Mouse (Mus musculus) neural tube, embryonic 13.5 days (tissue): ENCODE data around the gene C9orf72. TPM values are rescaled to one million over a fixed set of nuclear protein-coding genes. Genes with fewer than 3 reads are reported as not detected.

Source experiments
- ATAC-seq: fragments of 200-750 bp; cut with Nextera tagmentation; 2 replicates; pipeline ENCODE4 v1.8.0; 2017; ENCODE audit warnings: low read depth, mild to moderate bottlenecking, moderate TSS enrichment, moderate library complexity
- H3K27ac ChIP-seq: fragments of 300-500 bp; sonication (generic); replicated peaks from 2 replicates; pipeline ENCODE4 v1.5.1; 2015; ENCODE audit warnings: moderate library complexity, mild to moderate bottlenecking, inconsistent platforms
- H3K27me3 ChIP-seq: fragments of 300-500 bp; sonication (generic); 2 replicates; pipeline ENCODE4 v1.6.1; 2015; ENCODE audit warnings: mild to moderate bottlenecking, inconsistent platforms
- H3K36me3 ChIP-seq: fragments of 300-500 bp; sonication (generic); 2 replicates; pipeline ENCODE4 v1.6.1; 2015; ENCODE audit warnings: mild to moderate bottlenecking, inconsistent platforms
- H3K4me1 ChIP-seq: fragments of 300-500 bp; sonication (generic); replicated peaks from 2 replicates; pipeline ENCODE4 v1.6.1; 2015; ENCODE audit warnings: inconsistent platforms
- H3K4me2 ChIP-seq: fragments of 300-500 bp; sonication (generic); 2 replicates; pipeline ENCODE4 v1.6.1; 2015; ENCODE audit warnings: inconsistent platforms, mild to moderate bottlenecking, moderate library complexity
- H3K4me3 ChIP-seq: fragments of 300-500 bp; sonication (generic); 2 replicates; pipeline ENCODE4 v1.5.1; 2015; ENCODE audit warnings: mild to moderate bottlenecking, inconsistent platforms
- H3K9ac ChIP-seq: fragments of 300-500 bp; sonication (generic); 2 replicates; pipeline ENCODE4 v1.6.1; 2015; ENCODE audit warnings: moderate library complexity, mild to moderate bottlenecking, inconsistent platforms
- H3K9me3 ChIP-seq: fragments of 300-500 bp; sonication (generic); 2 replicates; pipeline ENCODE4 v1.6.1; 2016; ENCODE audit warnings: inconsistent platforms
- WGBS: fragments of 180-500 bp; shearing (Covaris S2); methylation state at CpG from one replicate; pipeline ENCODE4 v1.1.7; 2015; 5-methylcytosine and 5-hydroxymethylcytosine counted together
- polyA plus RNA-seq: library from polyadenylated mRNA; unstranded; fragments of >200 nt; fragmentation: Nextera tagmentation; extraction: Ambion mirVana; gene quantifications from 2 replicates; pipeline ENCODE4 v1.2.1, GENCODE M21; 2015

Gene C9orf72
- polyA plus RNA-seq, 1 experiment from 2014 or later = 44.5 TPM

GRCm38 (mm10) chr4:35221903-35222302 is 4.1 kb downstream of the C9orf72 start:
- no peak overlapping the region for H3K4me2 ChIP-seq
- no peaks in the 10 kb centered on the region for H3K9me3 ChIP-seq
- no peak for ATAC-seq
- WGBS = 51% methylated on average over 4 of the region's 4 CpGs
- peaks cover 27% of the 10 kb centered on the region for H3K4me1 ChIP-seq
- H3K9ac ChIP-seq = no peak overlapping the region
- peaks cover 10% of the 10 kb centered on the region; the same call in 1 of the 2 replicates for H3K36me3 ChIP-seq
- no peak overlapping the region for H3K4me3 ChIP-seq
- no peak overlapping the region for H3K27ac ChIP-seq
- H3K27me3 ChIP-seq = no peaks in the 10 kb centered on the region

DNA sequence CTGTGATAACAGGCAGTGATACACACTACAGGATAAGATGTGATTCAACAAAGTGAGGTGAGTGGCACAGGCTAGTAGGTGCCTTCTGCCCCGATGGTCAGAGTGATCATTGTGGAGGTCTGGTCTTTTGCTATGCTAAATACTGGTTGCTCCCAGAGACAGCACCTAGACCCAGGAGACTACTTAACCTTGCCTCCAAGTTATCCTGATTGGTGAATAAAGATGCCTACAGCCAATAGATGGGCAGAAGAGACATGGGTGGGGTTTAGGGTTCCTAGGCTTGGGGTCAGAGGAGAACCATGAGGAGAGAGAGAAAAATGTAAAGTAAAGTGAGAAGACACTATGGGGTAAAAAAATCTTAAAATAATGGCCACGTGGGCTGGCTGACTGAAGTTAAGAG is 4.8 kb downstream of the C9orf72 start:
- H3K4me2 ChIP-seq = no peak overlapping the region
- 27% methylated on average over 2 of the region's 2 CpGs for WGBS
- no peaks in the 10 kb centered on the region for H3K27me3 ChIP-seq
- H3K4me3 ChIP-seq = no peak overlapping the region
- no peaks in the 10 kb centered on the region for H3K9me3 ChIP-seq
- H3K4me1 ChIP-seq = peaks cover 25% of the 10 kb centered on the region
- H3K27ac ChIP-seq = no peak overlapping the region
- no peak for ATAC-seq
- peaks cover 13% of the 10 kb centered on the region for H3K36me3 ChIP-seq
- H3K9ac ChIP-seq = no peak overlapping the region

- WGBS = 83% methylated on average over 6 of the region's 6 CpGs
- no peak overlapping the region for H3K4me3 ChIP-seq
- no peak overlapping the region for H3K4me2 ChIP-seq
- H3K36me3 ChIP-seq = peaks cover 22% of the 10 kb centered on the region
- H3K4me1 ChIP-seq = peaks cover 25% of the 10 kb centered on the region
- ATAC-seq = no peak
- no peak overlapping the region for H3K9ac ChIP-seq
- H3K27me3 ChIP-seq = no peaks in the 10 kb centered on the region
- no peaks in the 10 kb centered on the region for H3K9me3 ChIP-seq
- no peak overlapping the region for H3K27ac ChIP-seq
These were observed 5.8 kb downstream of the C9orf72 start for GRCm38 (mm10) chr4:35220108-35220731.

- Histone ChIP-seq H3K4me1 (no peaks in the 10 kb centered on the region), H3K9me3 (no peaks in the 10 kb centered on the region), H3K27me3 (no peaks in the 10 kb centered on the region), H3K4me3 (no peak overlapping the region), H3K9ac (no peak overlapping the region), H3K4me2 (no peak overlapping the region), H3K27ac (no peak overlapping the region), H3K36me3 (peaks cover 55% of the 10 kb centered on the region)
- no peak for ATAC-seq
- 57% methylated on average over 7 of the region's 7 CpGs for WGBS
These were observed 21.3 kb downstream of the C9orf72 start for GRCm38 (mm10) chr4:35204659-35205058.

DNA sequence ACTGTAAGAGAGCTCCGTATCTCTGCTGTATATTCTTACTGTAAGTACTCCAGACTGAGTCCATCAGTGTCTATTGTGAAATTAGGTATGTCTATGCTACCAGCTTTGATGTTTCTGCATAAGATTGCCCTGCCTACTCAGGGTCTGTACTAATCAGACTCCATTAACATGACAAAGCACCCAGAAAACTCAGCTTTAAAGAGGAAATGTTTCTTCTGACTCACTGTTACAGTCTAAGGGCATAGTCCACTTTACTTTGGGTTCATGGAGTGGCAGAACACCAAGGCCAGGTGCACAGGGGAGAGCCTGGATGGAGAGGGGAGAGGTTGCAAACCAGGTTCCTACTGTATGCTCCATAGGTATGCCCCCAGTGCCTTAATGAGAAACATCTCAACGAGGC is 22.3 kb downstream of the C9orf72 start:
- Histone ChIP-seq H3K4me3 (no peak overlapping the region), H3K9ac (no peak overlapping the region), H3K27ac (no peak overlapping the region), H3K27me3 (no peaks in the 10 kb centered on the region), H3K4me1 (no peaks in the 10 kb centered on the region), H3K4me2 (no peak overlapping the region), H3K9me3 (no peaks in the 10 kb centered on the region), H3K36me3 (peaks cover 58% of the 10 kb centered on the region)
- WGBS = 91% methylated on average over 2 of the region's 2 CpGs
- ATAC-seq = no peak

GRCm38 (mm10) chr4:35201700-35202099 is 24.3 kb downstream of the C9orf72 start:
- Histone ChIP-seq H3K9me3 (no peaks in the 10 kb centered on the region), H3K4me1 (no peaks in the 10 kb centered on the region), H3K4me3 (no peak overlapping the region), H3K9ac (no peak overlapping the region), H3K27me3 (no peaks in the 10 kb centered on the region), H3K27ac (no peak overlapping the region), H3K4me2 (no peak overlapping the region), H3K36me3 (peaks cover 69% of the 10 kb centered on the region)
- 90% methylated on average over 5 of the region's 5 CpGs for WGBS
- ATAC-seq = no peak

DNA sequence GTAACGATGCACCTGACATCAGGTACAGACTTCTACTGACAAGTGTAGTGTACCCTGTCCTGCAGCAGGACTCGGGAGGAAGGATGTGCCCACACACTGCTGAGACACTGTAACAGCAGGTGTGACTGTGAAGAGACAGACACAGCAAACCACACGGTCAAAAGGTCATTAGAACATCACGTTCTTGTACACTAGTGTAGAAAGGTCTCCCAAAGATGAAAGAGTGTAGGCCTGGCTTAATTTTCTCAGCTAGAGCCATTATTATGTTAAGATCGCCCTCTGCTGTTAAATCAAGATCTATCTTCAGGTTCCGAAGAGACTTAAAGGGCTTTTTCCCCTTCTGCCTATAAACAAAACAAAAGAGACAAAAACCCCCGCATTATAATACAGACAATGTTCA is 33.2 kb downstream of the C9orf72 start:
- peak; percentile 47; the same call in 1 of the 2 replicates for ATAC-seq
- Histone ChIP-seq H3K9me3 (no peaks in the 10 kb centered on the region), H3K27ac (no peak overlapping the region), H3K4me3 (no peak overlapping the region), H3K4me1 (0 out of 2 replicates have a peak, but pooled peaks cover 2% of the 10 kb centered on the region), H3K9ac (no peak overlapping the region), H3K4me2 (no peak overlapping the region), H3K27me3 (no peaks in the 10 kb centered on the region), H3K36me3 (peaks cover 29% of the 10 kb centered on the region)
- 34% methylated on average over 7 of the region's 7 CpGs for WGBS

GRCm38 (mm10) chr4:35189794-35190193 is 36.2 kb downstream of the C9orf72 start:
- H3K9ac ChIP-seq = no peak overlapping the region
- H3K4me3 ChIP-seq = no peak overlapping the region
- ATAC-seq = no peak
- no peak overlapping the region for H3K4me2 ChIP-seq
- WGBS = 67% methylated on average over 5 of the region's 5 CpGs
- peaks cover 4% of the 10 kb centered on the region; the same call in 1 of the 2 replicates for H3K9me3 ChIP-seq
- H3K36me3 ChIP-seq = peaks cover 15% of the 10 kb centered on the region; the same call in 1 of the 2 replicates
- no peaks in the 10 kb centered on the region for H3K27me3 ChIP-seq
- no peak overlapping the region for H3K27ac ChIP-seq
- H3K4me1 ChIP-seq = 0 out of 2 replicates have a peak, but pooled peaks cover 2% of the 10 kb centered on the region

DNA sequence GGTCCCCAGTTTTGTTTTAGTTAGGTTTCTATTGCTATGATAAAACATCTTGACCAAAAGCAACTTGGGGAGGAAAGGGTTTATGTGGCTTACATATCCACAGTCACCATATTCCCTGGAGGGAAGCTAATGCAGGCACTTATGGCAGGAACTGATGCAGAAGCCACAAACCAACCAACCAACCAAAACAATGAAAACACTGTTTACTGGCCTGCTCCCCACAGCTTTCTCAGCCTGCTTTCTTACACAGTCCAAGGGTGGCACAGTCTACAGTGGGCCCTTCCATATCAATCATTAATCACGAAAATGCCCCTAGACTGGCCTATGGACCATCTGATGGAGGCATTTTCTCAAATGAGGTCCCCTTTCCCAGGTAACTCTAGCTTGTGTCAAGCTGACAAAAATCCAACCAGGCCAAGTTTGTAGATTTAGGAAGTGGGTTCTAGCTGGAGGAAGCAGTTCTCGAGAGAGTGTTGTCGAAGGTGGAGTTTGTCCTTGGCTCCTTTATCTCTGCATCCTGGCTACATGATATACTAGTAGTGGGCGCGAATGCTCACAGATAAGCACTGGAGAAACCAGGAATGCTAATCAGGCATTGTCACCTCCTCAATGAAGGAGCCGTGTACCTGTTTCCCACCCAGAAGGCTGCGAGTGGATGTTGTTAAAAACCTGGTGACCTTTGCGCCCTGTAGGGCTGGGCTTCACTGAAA is 38.2 kb downstream of the C9orf72 start:
- Histone ChIP-seq H3K4me3 (no peak overlapping the region), H3K4me1 (0 out of 2 replicates have a peak, but pooled peaks cover 2% of the 10 kb centered on the region), H3K27ac (no peak overlapping the region), H3K36me3 (peaks cover 9% of the 10 kb centered on the region; the same call in 1 of the 2 replicates), H3K9me3 (peaks cover 4% of the 10 kb centered on the region; the same call in 1 of the 2 replicates), H3K27me3 (no peaks in the 10 kb centered on the region), H3K4me2 (no peak overlapping the region), H3K9ac (no peak overlapping the region)
- 93% methylated on average over 8 of the region's 8 CpGs for WGBS
- ATAC-seq = no peak

DNA sequence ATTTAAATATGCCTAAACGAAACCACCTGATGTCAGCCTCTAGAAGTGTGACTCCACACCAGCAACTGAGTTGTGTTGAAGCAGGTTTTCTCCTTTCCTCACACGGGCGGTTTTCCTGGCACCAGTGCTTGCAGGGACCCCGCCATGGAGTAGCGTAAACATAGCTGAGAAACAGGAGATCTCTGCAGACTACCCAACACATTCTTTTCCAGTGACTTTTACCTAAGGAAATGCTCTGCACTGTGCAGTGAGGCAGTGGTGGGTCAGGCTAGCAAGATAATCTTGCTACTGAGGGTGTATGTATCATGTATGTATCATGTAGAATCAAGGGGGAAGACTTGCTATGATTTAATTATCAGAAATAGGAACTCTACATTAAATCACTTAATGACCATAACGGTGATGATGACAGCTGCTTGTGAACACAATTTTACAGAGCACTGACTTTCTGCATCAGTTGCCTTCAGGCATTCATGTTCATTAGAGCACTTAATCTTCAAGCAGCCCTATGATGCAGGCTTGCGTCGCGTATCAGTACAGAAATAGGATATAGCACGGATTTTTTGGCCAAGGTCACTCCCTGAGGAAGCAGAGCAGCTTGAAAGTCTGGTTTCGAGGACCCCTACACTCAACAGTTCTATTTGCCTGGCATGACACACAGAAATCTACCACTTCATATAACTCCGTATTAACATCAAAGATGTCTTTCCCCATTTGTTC is 47.9 kb downstream of the C9orf72 start:
- Histone ChIP-seq H3K27ac (no peak overlapping the region), H3K9me3 (no peaks in the 10 kb centered on the region), H3K9ac (no peak overlapping the region), H3K36me3 (no peaks in the 10 kb centered on the region), H3K4me3 (no peak overlapping the region), H3K27me3 (no peaks in the 10 kb centered on the region), H3K4me2 (no peak overlapping the region), H3K4me1 (0 out of 2 replicates have a peak, but pooled peaks cover 2% of the 10 kb centered on the region)
- no peak for ATAC-seq
- 75% methylated on average over 12 of the region's 12 CpGs for WGBS

DNA sequence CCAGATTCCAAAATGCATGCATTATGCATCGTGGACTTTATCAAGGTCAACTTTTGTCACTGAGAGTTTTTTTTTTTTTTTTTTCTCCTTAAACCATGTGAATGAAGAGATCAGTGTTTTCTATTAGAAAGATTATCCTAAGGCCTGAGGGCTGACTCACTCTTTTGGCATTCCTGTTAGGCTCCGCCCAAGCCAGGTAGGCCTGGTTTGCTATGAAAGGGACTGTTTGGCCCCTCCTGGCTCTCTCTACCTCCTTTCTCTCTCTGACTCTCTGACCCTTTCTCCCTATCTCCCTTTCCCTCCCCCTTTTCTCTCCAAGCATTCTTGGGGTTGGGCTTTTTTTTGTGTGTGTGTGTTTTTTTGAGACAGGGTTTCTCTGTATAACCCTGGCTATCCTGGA is 50.4 kb downstream of the C9orf72 start:
- no peaks in the 10 kb centered on the region for H3K9me3 ChIP-seq
- no peaks in the 10 kb centered on the region for H3K27me3 ChIP-seq
- no peak overlapping the region for H3K4me2 ChIP-seq
- no peaks in the 10 kb centered on the region for H3K36me3 ChIP-seq
- ATAC-seq = no peak
- no peak overlapping the region for H3K4me3 ChIP-seq
- 0 out of 2 replicates have a peak, but pooled peaks cover 2% of the 10 kb centered on the region for H3K4me1 ChIP-seq
- H3K27ac ChIP-seq = no peak overlapping the region
- WGBS = 92% methylated on average over 2 of the region's 2 CpGs
- no peak overlapping the region for H3K9ac ChIP-seq

GRCm38 (mm10) chr4:35173551-35173950 is 52.4 kb downstream of the C9orf72 start:
- ATAC-seq = no peak
- H3K9me3 ChIP-seq = no peaks in the 10 kb centered on the region
- no peaks in the 10 kb centered on the region for H3K36me3 ChIP-seq
- no peaks in the 10 kb centered on the region for H3K27me3 ChIP-seq
- WGBS = 65% methylated on average over 1 of the region's 1 CpGs
- H3K9ac ChIP-seq = no peak overlapping the region
- 0 out of 2 replicates have a peak, but pooled peaks cover 5% of the 10 kb centered on the region for H3K4me1 ChIP-seq
- H3K27ac ChIP-seq = no peak overlapping the region
- no peak overlapping the region for H3K4me3 ChIP-seq
- no peak overlapping the region for H3K4me2 ChIP-seq
